Mouse (Mus musculus): ENCODE results near the gene Chmp4b. TPM values are rescaled to one million over a fixed set of nuclear protein-coding genes. Genes with fewer than 3 reads are reported as not detected.

Gene Chmp4b
- polyA plus RNA-seq, 2 experiments = 20.7 to 206 TPM

DNA sequence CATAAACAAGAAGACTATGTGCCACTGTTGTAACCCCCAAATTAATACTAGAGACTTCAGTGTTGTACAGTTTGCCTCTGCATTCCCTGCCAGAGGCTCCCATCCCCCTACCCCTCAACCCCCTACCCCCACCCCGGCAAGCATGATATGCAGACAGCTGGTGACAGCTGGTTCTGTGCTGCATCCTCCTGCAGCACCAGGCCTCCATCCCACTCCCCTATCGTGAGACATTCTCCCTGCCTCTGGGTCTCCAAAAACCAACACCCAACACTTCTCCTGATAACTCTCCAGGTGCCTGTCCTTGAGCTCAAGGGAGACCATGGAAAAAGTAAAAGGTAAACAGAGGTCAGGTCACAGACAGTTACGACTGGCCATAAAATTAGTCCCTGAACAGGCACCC is 78.2 kb downstream of the Chmp4b start:
- WGBS = 35% methylated on average over 3 of the region's 3 CpGs
- H3K4me1 ChIP-seq (ENCODE audit: control insufficient read depth, insufficient read depth, low read length) = peaks cover 15% of the 10 kb centered on the region

GRCm38 (mm10) chr2:154730841-154731240 is 79.3 kb downstream of the Chmp4b start:
- H3K36me3 ChIP-seq (ENCODE audit: control insufficient read depth, insufficient read depth, low read length) = no peaks in the 10 kb centered on the region
- TF ChIP-seq POLR2A (IDR thresholded peaks at IDR 0.05; ENCODE audit: borderline replicate concordance, extremely low read depth, insufficient read depth, insufficient read length) = no peak
- no peak overlapping the region for H3K4me2 ChIP-seq (replicated peaks; ENCODE audit: low read depth, low read length, severe bottlenecking)
- H3K9ac ChIP-seq (ENCODE audit: low read depth, low read length, severe bottlenecking) = no peak overlapping the region
- H3K27ac ChIP-seq (replicated peaks; ENCODE audit: low read depth, low read length) = no peak overlapping the region
- 73% methylated on average over 3 of the region's 3 CpGs for WGBS
- H3K27me3 ChIP-seq (ENCODE audit: control insufficient read depth, insufficient read depth, low read length) = no peaks in the 10 kb centered on the region
- H3K4me3 ChIP-seq (replicated peaks; ENCODE audit: low read length) = no peak overlapping the region
- no peaks in the 10 kb centered on the region for H3K9me3 ChIP-seq (ENCODE audit: control insufficient read depth, low read length)
- DNase-seq (ENCODE audit: low spot score) = no peak
- peaks cover 22% of the 10 kb centered on the region for H3K4me1 ChIP-seq (ENCODE audit: control insufficient read depth, insufficient read depth, low read length)
- no peak for ATAC-seq (ENCODE audit: low FRiP score, low read depth)

More for the DNA sequence above, 78.2 kb downstream of the Chmp4b start:
- H3K4me3 ChIP-seq (replicated peaks; ENCODE audit: low read length) = no peak overlapping the region
- TF ChIP-seq POLR2A (IDR thresholded peaks at IDR 0.05; ENCODE audit: borderline replicate concordance, extremely low read depth, insufficient read depth, insufficient read length) = no peak
- H3K36me3 ChIP-seq (ENCODE audit: control insufficient read depth, insufficient read depth, low read length) = no peaks in the 10 kb centered on the region
- H3K4me2 ChIP-seq (replicated peaks; ENCODE audit: low read depth, low read length, severe bottlenecking) = no peak overlapping the region
- H3K9me3 ChIP-seq (ENCODE audit: control insufficient read depth, low read length) = no peaks in the 10 kb centered on the region
- ATAC-seq (ENCODE audit: low FRiP score, low read depth) (no peak), DNase-seq (ENCODE audit: low spot score) (no peak)
- no peaks in the 10 kb centered on the region for H3K27me3 ChIP-seq (ENCODE audit: control insufficient read depth, insufficient read depth, low read length)
- no peak overlapping the region for H3K27ac ChIP-seq (replicated peaks; ENCODE audit: low read depth, low read length)
- H3K9ac ChIP-seq (ENCODE audit: low read depth, low read length, severe bottlenecking) = no peak overlapping the region

DNA sequence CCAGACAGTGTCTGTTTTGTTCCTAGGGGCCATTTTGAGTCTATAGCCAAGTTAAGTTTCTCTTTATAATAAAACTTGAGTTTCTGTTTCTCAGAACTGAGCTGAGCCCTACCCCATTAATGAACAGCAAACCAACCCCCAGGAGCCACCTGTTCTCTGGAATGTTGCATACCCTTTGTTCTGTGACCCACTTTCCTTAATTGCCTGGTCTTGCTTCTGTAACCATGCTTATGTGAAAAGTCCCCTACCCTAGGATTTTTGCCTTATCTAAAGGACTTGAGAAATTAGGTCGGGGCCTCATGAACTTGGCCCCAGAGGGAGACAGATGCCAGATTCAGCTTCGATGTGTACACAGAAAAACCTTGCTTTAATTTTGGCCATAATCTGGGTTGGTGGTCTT is 80.4 kb downstream of the Chmp4b start:
- no peaks in the 10 kb centered on the region for H3K36me3 ChIP-seq (ENCODE audit: control insufficient read depth, insufficient read depth, low read length)
- no peak overlapping the region for H3K4me2 ChIP-seq (replicated peaks; ENCODE audit: low read depth, low read length, severe bottlenecking)
- no peak for ATAC-seq (ENCODE audit: low FRiP score, low read depth)
- no peaks in the 10 kb centered on the region for H3K27me3 ChIP-seq (ENCODE audit: control insufficient read depth, insufficient read depth, low read length)
- 7% methylated on average over 2 of the region's 2 CpGs for WGBS
- H3K27ac ChIP-seq (replicated peaks; ENCODE audit: low read depth, low read length) = no peak overlapping the region
- peaks cover 24% of the 10 kb centered on the region for H3K4me1 ChIP-seq (ENCODE audit: control insufficient read depth, insufficient read depth, low read length)
- no peak for DNase-seq (ENCODE audit: low spot score)
- no peak overlapping the region for H3K4me3 ChIP-seq (replicated peaks; ENCODE audit: low read length)
- no peak overlapping the region for H3K9ac ChIP-seq (ENCODE audit: low read depth, low read length, severe bottlenecking)
- H3K9me3 ChIP-seq (ENCODE audit: control insufficient read depth, low read length) = no peaks in the 10 kb centered on the region
- TF ChIP-seq POLR2A (IDR thresholded peaks at IDR 0.05; ENCODE audit: borderline replicate concordance, extremely low read depth, insufficient read depth, insufficient read length) = no peak

DNA sequence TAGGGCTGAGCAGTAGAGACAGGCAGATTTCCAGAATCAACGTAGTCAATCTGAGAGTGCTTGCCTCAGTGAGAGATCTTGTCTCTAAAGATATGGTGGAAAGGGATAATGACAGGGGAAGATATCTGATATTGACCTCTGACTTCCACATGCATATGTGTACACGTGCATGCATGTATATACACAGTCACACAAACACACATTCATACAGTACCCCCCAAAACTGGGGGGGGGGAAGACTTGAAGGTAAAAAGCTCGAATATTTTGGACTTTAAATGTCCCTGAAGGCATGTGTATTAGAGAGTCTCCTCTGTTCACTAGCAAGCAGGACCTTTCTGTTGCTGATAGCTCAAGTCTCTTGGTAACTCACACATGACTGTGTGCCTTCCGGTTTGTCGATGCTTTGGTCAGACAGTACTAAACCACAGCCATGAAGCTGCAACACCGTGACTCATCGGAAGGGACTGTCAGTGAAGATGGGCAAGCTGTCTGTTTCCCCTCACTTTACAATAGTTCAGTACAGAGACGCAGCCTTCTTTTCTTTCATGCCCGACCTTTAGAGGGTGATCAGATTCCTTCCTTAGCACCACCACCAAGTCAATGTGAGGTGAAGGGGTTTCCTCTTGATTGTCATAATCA is 81.1 kb downstream of the Chmp4b start:
- Histone ChIP-seq H3K4me2 (replicated peaks; ENCODE audit: low read depth, low read length, severe bottlenecking) (no peak overlapping the region), H3K27ac (replicated peaks; ENCODE audit: low read depth, low read length) (no peak overlapping the region), H3K4me3 (replicated peaks; ENCODE audit: low read length) (no peak overlapping the region), H3K36me3 (ENCODE audit: control insufficient read depth, insufficient read depth, low read length) (no peaks in the 10 kb centered on the region), H3K9ac (ENCODE audit: low read depth, low read length, severe bottlenecking) (no peak overlapping the region), H3K9me3 (ENCODE audit: control insufficient read depth, low read length) (no peaks in the 10 kb centered on the region), H3K4me1 (ENCODE audit: control insufficient read depth, insufficient read depth, low read length) (peaks cover 21% of the 10 kb centered on the region), H3K27me3 (ENCODE audit: control insufficient read depth, insufficient read depth, low read length) (no peaks in the 10 kb centered on the region)
- no peak for ATAC-seq (ENCODE audit: low FRiP score, low read depth)
- no peak for TF ChIP-seq POLR2A (IDR thresholded peaks at IDR 0.05; ENCODE audit: borderline replicate concordance, extremely low read depth, insufficient read depth, insufficient read length)
- no peak for DNase-seq (ENCODE audit: low spot score)
- WGBS = 71% methylated on average over 9 of the region's 9 CpGs

DNA sequence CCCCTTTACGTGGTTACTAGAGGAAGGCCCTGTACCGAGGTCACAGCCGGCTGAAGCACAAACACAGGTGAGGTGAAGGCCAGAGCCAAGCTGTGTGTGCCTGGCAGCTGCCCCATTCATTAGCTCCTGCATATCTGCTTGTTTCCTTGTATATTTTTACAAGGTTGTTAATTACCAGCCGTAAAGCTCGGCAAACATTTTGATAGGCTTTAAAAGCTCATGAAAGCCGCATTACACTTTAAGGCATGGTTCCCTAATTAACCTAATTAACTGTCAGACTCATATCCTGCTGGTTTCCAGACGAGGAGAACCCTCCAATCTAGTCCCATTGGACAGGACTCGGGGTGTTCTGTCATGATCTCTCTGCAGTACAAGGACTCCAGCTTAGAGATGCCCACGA is 83.5 kb downstream of the Chmp4b start:
- Histone ChIP-seq H3K9me3 (ENCODE audit: control insufficient read depth, low read length) (no peaks in the 10 kb centered on the region), H3K4me1 (ENCODE audit: control insufficient read depth, insufficient read depth, low read length) (peaks cover 18% of the 10 kb centered on the region), H3K36me3 (ENCODE audit: control insufficient read depth, insufficient read depth, low read length) (no peaks in the 10 kb centered on the region), H3K4me2 (replicated peaks; ENCODE audit: low read depth, low read length, severe bottlenecking) (no peak overlapping the region), H3K4me3 (replicated peaks; ENCODE audit: low read length) (no peak overlapping the region), H3K9ac (ENCODE audit: low read depth, low read length, severe bottlenecking) (no peak overlapping the region), H3K27me3 (ENCODE audit: control insufficient read depth, insufficient read depth, low read length) (no peaks in the 10 kb centered on the region), H3K27ac (replicated peaks; ENCODE audit: low read depth, low read length) (no peak overlapping the region)
- TF ChIP-seq POLR2A (IDR thresholded peaks at IDR 0.05; ENCODE audit: borderline replicate concordance, extremely low read depth, insufficient read depth, insufficient read length) = no peak
- WGBS = 18% methylated on average over 9 of the region's 9 CpGs
- ATAC-seq (ENCODE audit: low FRiP score, low read depth) (no peak), DNase-seq (ENCODE audit: low spot score) (no peak)
